Mouse (Mus musculus): ENCODE data around the gene Btg2. TPM values are rescaled to one million over a fixed set of nuclear protein-coding genes. Genes with fewer than 3 reads are reported as not detected.

Btg2 gene
- polyA plus RNA-seq, 2 experiments, result 18.6 to 26.4 TPM

DNA sequence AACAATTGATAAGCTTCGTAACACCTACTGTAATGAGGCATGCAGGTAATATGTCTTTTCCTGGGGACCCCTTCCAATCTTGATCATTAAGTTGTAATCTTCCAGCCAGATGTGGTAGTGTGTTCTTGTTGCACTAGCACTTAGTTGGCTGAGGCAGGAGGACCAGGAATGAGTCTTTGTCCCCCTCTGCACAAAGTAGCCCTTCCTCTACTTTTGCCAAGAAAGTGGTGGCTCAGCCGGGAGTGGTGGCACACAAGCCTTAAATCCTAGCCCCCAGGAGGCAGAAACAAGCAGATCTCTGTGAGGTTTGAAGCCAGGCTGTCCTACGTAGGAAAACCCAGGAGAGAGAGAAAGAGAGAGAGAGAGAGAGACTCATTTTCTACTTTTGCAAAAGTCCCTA lies 17.0 kb downstream of the Btg2 start:
- Histone ChIP-seq H3K9me3 (ENCODE audit: control insufficient read depth, low read length) (no peaks in the 10 kb centered on the region), H3K4me2 (replicated peaks; ENCODE audit: low read depth, low read length, severe bottlenecking) (peak overlapping the region; percentile 68; the same call in 1 of the 2 replicates)
- WGBS, result 55% methylated on average over 3 of the region's 3 CpGs

DNA sequence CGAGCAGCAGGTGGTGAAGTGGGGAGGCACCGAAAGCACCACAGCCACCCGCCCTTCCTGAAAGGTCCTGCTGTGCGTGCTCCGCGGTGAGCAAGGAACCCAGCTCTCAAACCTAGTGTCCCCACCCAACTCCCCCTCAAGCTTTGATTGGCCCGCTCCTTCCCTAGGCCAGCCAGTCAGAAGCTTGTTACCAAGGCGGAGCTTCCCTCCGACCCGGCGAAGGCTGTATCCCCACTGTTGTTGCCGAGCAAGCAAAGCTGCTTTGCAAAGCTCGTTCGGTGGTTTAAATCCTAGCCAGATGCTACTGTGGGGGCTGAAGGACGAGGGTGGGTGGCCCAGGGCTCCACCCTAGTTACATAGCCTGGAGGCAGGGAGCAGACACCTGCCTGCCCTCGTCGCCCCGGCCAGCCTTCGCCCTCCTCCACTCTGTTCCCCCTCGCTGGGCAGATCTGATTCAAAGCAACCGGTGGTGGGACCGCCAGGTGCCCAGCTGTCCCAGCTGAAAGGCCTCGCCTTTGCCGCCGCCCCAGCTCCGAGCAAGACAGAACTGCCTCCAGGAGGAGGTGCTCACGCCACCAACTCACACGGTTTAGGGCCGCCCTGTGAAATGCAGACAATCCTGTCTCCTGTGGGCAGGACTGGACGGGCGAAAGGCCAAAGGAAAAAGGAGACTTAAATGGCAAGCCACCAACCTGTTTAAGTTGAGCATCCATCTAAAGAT lies 17.9 kb downstream of the Btg2 start:
- peak; percentile 91 for ATAC-seq (ENCODE audit: low FRiP score, low read depth)
- TF ChIP-seq POLR2A (IDR thresholded peaks at IDR 0.05; ENCODE audit: borderline replicate concordance, extremely low read depth, insufficient read depth, insufficient read length), result peak; percentile 29; the same call in 1 of the 2 replicates
- no peaks in the 10 kb centered on the region for H3K9me3 ChIP-seq (ENCODE audit: control insufficient read depth, low read length)
- peak overlapping the region; percentile 48; the same call in 1 of the 2 replicates for H3K9ac ChIP-seq (ENCODE audit: low read depth, low read length, severe bottlenecking)
- WGBS, result 2% methylated on average over 31 of the region's 31 CpGs
- H3K4me2 ChIP-seq (replicated peaks; ENCODE audit: low read depth, low read length, severe bottlenecking), result peak overlapping the region; percentile 68
- H3K4me3 ChIP-seq (replicated peaks; ENCODE audit: low read length), result peak overlapping the region; percentile 33
- peak overlapping the region; percentile 95 for H3K27ac ChIP-seq (replicated peaks; ENCODE audit: low read depth, low read length)
- no peaks in the 10 kb centered on the region for H3K36me3 ChIP-seq (ENCODE audit: control insufficient read depth, insufficient read depth, low read length)
- no peaks in the 10 kb centered on the region for H3K27me3 ChIP-seq (ENCODE audit: control insufficient read depth, insufficient read depth, low read length)
- peaks cover 47% of the 10 kb centered on the region for H3K4me1 ChIP-seq (ENCODE audit: control insufficient read depth, insufficient read depth, low read length)
- DNase-seq (ENCODE audit: low spot score), result peak; percentile 94

More for the DNA sequence above, 17.0 kb downstream of the Btg2 start:
- H3K27ac ChIP-seq (replicated peaks; ENCODE audit: low read depth, low read length), result peak overlapping the region; percentile 95
- no peaks in the 10 kb centered on the region for H3K27me3 ChIP-seq (ENCODE audit: control insufficient read depth, insufficient read depth, low read length)
- peaks cover 55% of the 10 kb centered on the region for H3K4me1 ChIP-seq (ENCODE audit: control insufficient read depth, insufficient read depth, low read length)
- TF ChIP-seq POLR2A (IDR thresholded peaks at IDR 0.05; ENCODE audit: borderline replicate concordance, extremely low read depth, insufficient read depth, insufficient read length), result no peak
- H3K4me3 ChIP-seq (replicated peaks; ENCODE audit: low read length), result no peak overlapping the region
- H3K36me3 ChIP-seq (ENCODE audit: control insufficient read depth, insufficient read depth, low read length), result no peaks in the 10 kb centered on the region
- DNase-seq (ENCODE audit: low spot score) (no peak), ATAC-seq (ENCODE audit: low FRiP score, low read depth) (no peak)
- no peak overlapping the region for H3K9ac ChIP-seq (ENCODE audit: low read depth, low read length, severe bottlenecking)

DNA sequence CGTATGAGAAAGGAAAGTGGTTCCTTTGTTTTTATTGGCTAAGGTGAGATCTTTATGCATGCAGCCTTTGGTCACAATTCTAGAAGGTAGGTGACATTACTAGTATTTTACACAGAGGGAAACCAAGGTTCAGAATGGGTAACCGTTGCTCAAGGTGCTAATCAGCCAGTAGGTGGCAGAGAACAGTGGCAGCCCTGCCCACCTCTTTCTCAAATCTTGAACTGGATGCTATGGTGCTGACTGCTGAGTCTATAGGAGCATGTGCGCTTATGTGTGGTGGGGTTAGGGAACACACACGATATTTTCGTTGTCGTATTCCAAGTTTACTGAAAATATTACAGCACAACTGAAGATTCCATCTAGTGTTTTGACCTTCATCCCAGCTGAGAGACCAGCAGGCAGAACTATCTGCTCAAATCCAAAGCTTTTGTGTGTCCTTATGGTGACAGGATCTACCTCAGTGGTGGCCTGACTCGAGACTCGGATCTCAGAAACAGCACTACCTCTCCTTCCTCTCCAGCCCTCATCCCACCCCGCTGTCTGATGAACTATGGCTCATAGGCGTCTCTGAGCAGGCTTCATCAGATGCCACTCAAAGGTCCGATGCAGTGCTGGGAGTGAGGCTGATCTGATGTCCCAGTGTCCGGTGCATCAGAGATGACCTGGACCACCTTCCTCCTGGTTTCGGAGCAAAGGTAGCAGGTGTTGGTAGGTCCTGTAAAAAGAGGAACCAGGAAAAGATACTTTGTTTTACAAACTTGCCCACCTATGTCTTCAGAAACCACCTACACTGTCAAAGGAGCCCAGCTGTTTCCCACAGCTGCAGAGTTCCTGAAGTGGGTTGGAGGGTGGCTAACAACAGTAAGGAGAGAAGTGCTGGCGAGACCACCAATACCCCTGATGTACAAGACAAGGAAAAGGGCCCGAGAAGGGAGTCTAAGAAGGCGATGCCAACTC lies 18.9 kb downstream of the Btg2 start:
- Histone ChIP-seq H3K4me2 (replicated peaks; ENCODE audit: low read depth, low read length, severe bottlenecking) (peak overlapping the region; percentile 68), H3K9me3 (ENCODE audit: control insufficient read depth, low read length) (no peaks in the 10 kb centered on the region), H3K27ac (replicated peaks; ENCODE audit: low read depth, low read length) (peak overlapping the region; percentile 95), H3K27me3 (ENCODE audit: control insufficient read depth, insufficient read depth, low read length) (no peaks in the 10 kb centered on the region), H3K9ac (ENCODE audit: low read depth, low read length, severe bottlenecking) (0 out of 2 replicates have a peak overlapping the region, but pooled peaks have one; percentile 37), H3K36me3 (ENCODE audit: control insufficient read depth, insufficient read depth, low read length) (no peaks in the 10 kb centered on the region), H3K4me1 (ENCODE audit: control insufficient read depth, insufficient read depth, low read length) (peaks cover 47% of the 10 kb centered on the region), H3K4me3 (replicated peaks; ENCODE audit: low read length) (peak overlapping the region; percentile 33)
- 64% methylated on average over 16 of the region's 16 CpGs for WGBS
- no peak for TF ChIP-seq POLR2A (IDR thresholded peaks at IDR 0.05; ENCODE audit: borderline replicate concordance, extremely low read depth, insufficient read depth, insufficient read length)
- no peak for ATAC-seq (ENCODE audit: low FRiP score, low read depth)
- DNase-seq (ENCODE audit: low spot score), result no peak

DNA sequence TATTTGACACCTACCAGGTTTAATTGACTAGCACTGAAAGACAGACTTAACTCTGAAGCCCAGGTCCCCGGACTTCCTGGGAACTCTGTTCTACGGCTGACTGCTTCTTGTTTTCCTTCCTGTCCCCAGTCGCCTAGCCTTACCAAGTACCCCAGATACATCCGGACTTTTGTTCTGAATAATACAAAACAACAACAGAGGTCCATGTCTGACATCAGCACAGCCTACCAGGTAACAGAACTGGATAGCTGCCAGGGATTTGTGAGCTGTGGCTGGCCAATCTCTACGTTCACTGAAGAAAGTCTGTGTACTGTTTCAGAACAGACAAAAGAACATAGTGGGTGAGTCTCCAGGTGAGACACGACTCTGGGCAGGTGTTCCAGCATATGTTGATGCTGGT lies 20.1 kb downstream of the Btg2 start:
- no peaks in the 10 kb centered on the region for H3K9me3 ChIP-seq (ENCODE audit: control insufficient read depth, low read length)
- no peak for TF ChIP-seq POLR2A (IDR thresholded peaks at IDR 0.05; ENCODE audit: borderline replicate concordance, extremely low read depth, insufficient read depth, insufficient read length)
- H3K27ac ChIP-seq (replicated peaks; ENCODE audit: low read depth, low read length), result no peak overlapping the region
- no peaks in the 10 kb centered on the region for H3K27me3 ChIP-seq (ENCODE audit: control insufficient read depth, insufficient read depth, low read length)
- no peak overlapping the region for H3K4me2 ChIP-seq (replicated peaks; ENCODE audit: low read depth, low read length, severe bottlenecking)
- DNase-seq (ENCODE audit: low spot score) (no peak), ATAC-seq (ENCODE audit: low FRiP score, low read depth) (no peak)
- H3K4me3 ChIP-seq (replicated peaks; ENCODE audit: low read length), result no peak overlapping the region
- 59% methylated on average over 6 of the region's 6 CpGs for WGBS
- H3K9ac ChIP-seq (ENCODE audit: low read depth, low read length, severe bottlenecking), result no peak overlapping the region
- no peaks in the 10 kb centered on the region for H3K36me3 ChIP-seq (ENCODE audit: control insufficient read depth, insufficient read depth, low read length)
- peaks cover 40% of the 10 kb centered on the region for H3K4me1 ChIP-seq (ENCODE audit: control insufficient read depth, insufficient read depth, low read length)

DNA sequence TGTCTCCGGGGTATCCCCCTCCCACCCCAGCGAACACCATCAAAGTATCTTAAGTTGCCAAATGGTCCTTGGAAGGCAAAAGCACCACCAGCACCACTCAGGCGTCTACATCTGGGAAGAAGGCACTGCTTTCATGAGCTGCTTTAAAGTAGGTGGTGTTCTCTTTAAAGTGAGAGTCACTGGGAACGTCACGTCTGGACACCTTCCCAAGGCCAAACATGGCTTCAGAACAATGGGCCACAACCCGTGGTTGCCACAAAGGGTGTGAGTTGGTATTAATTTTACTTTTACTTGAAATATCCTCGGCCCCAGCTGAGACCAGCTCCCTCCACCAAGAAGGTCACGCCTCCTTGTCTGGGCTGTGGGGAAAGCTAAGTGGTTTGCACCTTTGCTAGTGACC lies 21.2 kb downstream of the Btg2 start:
- Histone ChIP-seq H3K4me2 (replicated peaks; ENCODE audit: low read depth, low read length, severe bottlenecking) (no peak overlapping the region), H3K4me1 (ENCODE audit: control insufficient read depth, insufficient read depth, low read length) (peaks cover 29% of the 10 kb centered on the region), H3K4me3 (replicated peaks; ENCODE audit: low read length) (no peak overlapping the region), H3K27ac (replicated peaks; ENCODE audit: low read depth, low read length) (no peak overlapping the region), H3K27me3 (ENCODE audit: control insufficient read depth, insufficient read depth, low read length) (no peaks in the 10 kb centered on the region), H3K36me3 (ENCODE audit: control insufficient read depth, insufficient read depth, low read length) (no peaks in the 10 kb centered on the region), H3K9ac (ENCODE audit: low read depth, low read length, severe bottlenecking) (no peak overlapping the region), H3K9me3 (ENCODE audit: control insufficient read depth, low read length) (no peaks in the 10 kb centered on the region)
- ATAC-seq (ENCODE audit: low FRiP score, low read depth) (no peak), DNase-seq (ENCODE audit: low spot score) (no peak)
- 58% methylated on average over 8 of the region's 8 CpGs for WGBS
- no peak for TF ChIP-seq POLR2A (IDR thresholded peaks at IDR 0.05; ENCODE audit: borderline replicate concordance, extremely low read depth, insufficient read depth, insufficient read length)

All from limb, embryonic 14.5 days (tissue).